8 mouse cellular contexts compared by ENCODE assay signal in genomic region chr2:103797491-103798009, GRCm38 (mm10). TPM values are rescaled to one million over a fixed set of nuclear protein-coding genes. Genes with fewer than 3 reads are reported as not detected.
DNase-seq lines count a peak whose midpoint lies in the region; ATAC-seq lines count a peak whose summit lies in the region.

Gene Caprin1, minus strand, starts transcription at chr2:103797649.

- no peaks in the 10 kb centered on the region for H3K27me3 ChIP-seq in hindbrain, embryonic 12.5 days

- peak; percentile 95 for DNase-seq in NIH3T3 (ENCODE audit: low read depth)
- DNase-seq in cerebellum, postnatal 10 days = peak; percentile 97
- peak; percentile 90 to 92 for DNase-seq in frontal cortex, postnatal 10 days (ENCODE audit: low spot score in 2 of 2)
- peak; percentile 95 to 99 for DNase-seq in layer of hippocampus, postnatal 14 days (ENCODE audit: low spot score in 2 of 2)
- peak; percentile 92 for DNase-seq in lung, postnatal 14 days
- DNase-seq in retina, adult 2 months (ENCODE audit: low read depth, low spot score) = peak; percentile 87
- DNase-seq in thymus, postnatal 36 days = peak; percentile 92 to 93

- WGBS in hindbrain, embryonic 12.5 days = under 1% methylated on average over 33 of the region's 33 CpGs

- H3K9ac ChIP-seq in hindbrain, embryonic 12.5 days = peak within 1 kb of the TSS; percentile 98

- H3K9me3 ChIP-seq in hindbrain, embryonic 12.5 days (replicated peaks) = no peaks in the 10 kb centered on the region

- H3K27ac ChIP-seq in hindbrain, embryonic 12.5 days = peak within 1 kb of the TSS; percentile 100

- peaks cover 11% of the 10 kb centered on the region for H3K36me3 ChIP-seq in hindbrain, embryonic 12.5 days

- peak within 1 kb of the TSS; percentile 64 for H3K4me2 ChIP-seq in hindbrain, embryonic 12.5 days (replicated peaks)

- ATAC-seq in hindbrain, embryonic 12.5 days (ENCODE audit: low FRiP score) = peak; percentile 94

- H3K4me1 ChIP-seq in hindbrain, embryonic 12.5 days = peaks cover 17% of the 10 kb centered on the region

- H3K4me3 ChIP-seq in hindbrain, embryonic 12.5 days = peak within 1 kb of the TSS; percentile 95

RNA-seq across cellular contexts. Expression of gene Caprin1, which starts in this region (rescaled TPM):
- 538 and 571 TPM in 2 replicates for polyA plus RNA-seq in hindbrain, embryonic 12.5 days (2016; fragmentation: Nextera tagmentation; extraction: Ambion mirVana)
- 100 to 1,000 TPM; 374 to 394 TPM for total RNA-seq in layer of hippocampus, postnatal 14 days (2021)

Comparison
In these comparisons a context has a peak if more than half of its experiments do, and no peak if none do; other contexts are left out.
1. Peak in every context shown above with its lines: DNase-seq, ATAC-seq, H3K4me3 ChIP-seq and H3K27ac ChIP-seq.